Mouse (Mus musculus): ENCODE measurements around the gene Dis3l. TPM values are rescaled to one million over a fixed set of nuclear protein-coding genes. Genes with fewer than 3 reads are reported as not detected.
"Not testable (repeated sequence)": the region's sequence is repeated elsewhere in the genome, so short reads cannot be mapped to it uniquely, and the experiment has no call there.

Dis3l gene
- polyA plus RNA-seq, 1 experiment from 2014 or later = 24.6 TPM

DNA sequence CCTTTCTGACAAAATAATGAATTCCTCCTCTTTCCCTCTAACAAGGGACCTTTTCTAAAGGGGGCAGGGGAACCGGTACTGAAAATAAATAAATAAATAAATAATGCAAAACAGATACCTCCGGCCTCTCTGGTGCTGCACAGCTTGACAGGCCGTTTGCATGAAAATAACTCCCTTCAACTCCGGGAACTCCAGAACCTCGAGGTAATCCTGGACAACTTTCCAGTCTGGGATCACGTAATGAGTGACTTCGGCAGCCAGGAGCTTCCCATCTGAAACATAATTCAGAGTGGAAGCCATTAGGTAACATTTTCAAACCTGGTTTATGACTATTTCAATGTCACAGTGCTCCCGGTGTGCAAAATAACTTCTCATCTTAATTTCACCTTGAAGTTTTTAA, 1.7 kb downstream of the Dis3l start:
- ATAC-seq (ENCODE audit: low FRiP score, low TSS enrichment) = no peak

DNA sequence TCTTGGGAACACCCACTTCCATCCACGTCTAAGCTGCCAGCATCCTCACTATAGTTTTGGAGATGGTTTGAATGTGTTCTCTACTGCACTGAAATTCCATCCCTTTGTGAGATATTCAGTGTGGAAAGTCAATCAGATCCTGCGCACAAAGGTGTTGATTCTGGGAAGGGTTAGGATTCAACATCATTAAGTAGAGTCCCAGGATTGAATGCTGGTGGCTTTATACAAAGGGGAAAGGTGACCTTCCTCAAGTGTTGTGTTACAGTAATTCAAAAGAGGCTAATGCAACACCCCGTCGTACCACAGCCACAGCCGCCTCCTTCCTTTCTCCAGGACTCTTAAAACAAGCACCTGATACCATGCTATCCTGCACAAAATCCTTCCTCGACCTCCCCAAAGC, 5.3 kb downstream of the Dis3l start:
- peaks cover 3% of the 10 kb centered on the region; the same call in 1 of the 2 replicates for H3K4me1 ChIP-seq (ENCODE audit: control insufficient read depth, insufficient read depth, low read length)
- H3K36me3 ChIP-seq (ENCODE audit: control insufficient read depth, insufficient read depth, low read length) = peaks cover 11% of the 10 kb centered on the region; the same call in 1 of the 2 replicates
- H3K27ac ChIP-seq (ENCODE audit: low read depth, low read length) = no peak overlapping the region
- H3K4me2 ChIP-seq (replicated peaks; ENCODE audit: low read depth, low read length) = no peak overlapping the region
- H3K9me3 ChIP-seq (ENCODE audit: control insufficient read depth, low read length) = no peaks in the 10 kb centered on the region
- WGBS = 88% methylated on average over 6 of the region's 6 CpGs
- H3K27me3 ChIP-seq (ENCODE audit: control insufficient read depth, insufficient read depth, low read length) = no peaks in the 10 kb centered on the region
- no peak overlapping the region for H3K4me3 ChIP-seq (ENCODE audit: low read length)
- no peak for ATAC-seq (ENCODE audit: low FRiP score, low TSS enrichment)
- no peak overlapping the region for H3K9ac ChIP-seq (ENCODE audit: low read depth, low read length)

More for the DNA sequence above, 1.7 kb downstream of the Dis3l start:
- peak overlapping the region; percentile 62 for H3K4me2 ChIP-seq (replicated peaks; ENCODE audit: low read depth, low read length)
- peaks cover 3% of the 10 kb centered on the region; the same call in 1 of the 2 replicates for H3K4me1 ChIP-seq (ENCODE audit: control insufficient read depth, insufficient read depth, low read length)
- H3K36me3 ChIP-seq (ENCODE audit: control insufficient read depth, insufficient read depth, low read length) = peaks cover 11% of the 10 kb centered on the region; the same call in 1 of the 2 replicates
- no peaks in the 10 kb centered on the region for H3K9me3 ChIP-seq (ENCODE audit: control insufficient read depth, low read length)
- no peaks in the 10 kb centered on the region for H3K27me3 ChIP-seq (ENCODE audit: control insufficient read depth, insufficient read depth, low read length)
- no peak overlapping the region for H3K27ac ChIP-seq (ENCODE audit: low read depth, low read length)
- WGBS = 35% methylated on average over 8 of the region's 8 CpGs
- H3K9ac ChIP-seq (ENCODE audit: low read depth, low read length) = 0 out of 2 replicates have a peak overlapping the region, but pooled peaks have one; percentile 98
- H3K4me3 ChIP-seq (ENCODE audit: low read length) = peak overlapping the region; percentile 51; the same call in 1 of the 2 replicates

DNA sequence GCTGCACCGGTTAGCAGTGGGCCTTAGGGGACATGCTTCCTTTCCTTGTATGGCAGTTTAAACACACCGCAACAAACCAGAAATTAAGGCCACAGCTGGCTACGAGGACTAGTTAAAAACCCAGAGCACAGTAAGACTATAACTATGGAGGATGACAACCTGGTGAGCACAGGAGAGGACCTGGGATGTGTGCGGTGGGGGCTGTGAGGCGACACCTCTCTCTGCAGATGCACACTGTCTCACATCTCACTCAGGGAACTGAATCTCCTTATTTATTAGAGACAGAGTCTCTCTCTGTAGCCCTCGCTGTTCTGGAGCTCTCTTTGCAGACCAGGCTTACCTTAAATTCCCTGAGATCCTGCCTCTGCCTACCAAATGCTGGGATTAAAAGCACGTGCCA, 17.1 kb downstream of the Dis3l start:
- Histone ChIP-seq H3K27me3 (ENCODE audit: control insufficient read depth, insufficient read depth, low read length) (no peaks in the 10 kb centered on the region), H3K9me3 (ENCODE audit: control insufficient read depth, low read length) (no peaks in the 10 kb centered on the region), H3K4me2 (replicated peaks; ENCODE audit: low read depth, low read length) (no peak overlapping the region), H3K9ac (ENCODE audit: low read depth, low read length) (no peak overlapping the region), H3K36me3 (ENCODE audit: control insufficient read depth, insufficient read depth, low read length) (peaks cover 55% of the 10 kb centered on the region), H3K4me1 (ENCODE audit: control insufficient read depth, insufficient read depth, low read length) (no peaks in the 10 kb centered on the region), H3K27ac (ENCODE audit: low read depth, low read length) (no peak overlapping the region), H3K4me3 (ENCODE audit: low read length) (no peak overlapping the region)
- no peak for ATAC-seq (ENCODE audit: low FRiP score, low TSS enrichment)
- 96% methylated on average over 7 of the region's 7 CpGs for WGBS

DNA sequence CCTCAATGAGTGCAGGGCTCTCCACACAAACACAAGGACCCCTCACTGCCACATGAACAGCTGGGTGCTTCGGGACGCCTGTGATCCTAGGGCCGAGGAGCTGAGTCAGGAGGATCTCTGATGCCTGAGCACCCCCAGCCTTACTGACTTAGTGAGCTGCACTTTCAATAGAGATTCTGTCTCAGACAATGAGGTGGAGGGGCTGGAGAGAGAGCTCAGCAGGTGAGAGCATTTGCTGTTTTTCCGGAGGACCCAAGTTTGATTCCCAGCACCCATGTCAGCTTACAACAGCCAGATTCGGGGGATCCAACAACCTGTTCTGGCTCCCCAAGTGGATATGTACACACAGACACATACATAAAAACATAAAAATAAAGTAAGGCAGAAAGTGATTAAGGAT, 24.1 kb downstream of the Dis3l start:
- no peak for ATAC-seq (ENCODE audit: low FRiP score, low TSS enrichment)
- H3K27ac ChIP-seq (ENCODE audit: low read depth, low read length) = no peak overlapping the region
- H3K9ac ChIP-seq (ENCODE audit: low read depth, low read length) = no peak overlapping the region
- no peaks in the 10 kb centered on the region for H3K9me3 ChIP-seq (ENCODE audit: control insufficient read depth, low read length)
- H3K4me2 ChIP-seq (replicated peaks; ENCODE audit: low read depth, low read length) = no peak overlapping the region
- H3K27me3 ChIP-seq (ENCODE audit: control insufficient read depth, insufficient read depth, low read length) = no peaks in the 10 kb centered on the region
- peaks cover 56% of the 10 kb centered on the region for H3K36me3 ChIP-seq (ENCODE audit: control insufficient read depth, insufficient read depth, low read length)
- H3K4me3 ChIP-seq (ENCODE audit: low read length) = no peak overlapping the region
- H3K4me1 ChIP-seq (ENCODE audit: control insufficient read depth, insufficient read depth, low read length) = no peaks in the 10 kb centered on the region
- 97% methylated on average over 5 of the region's 5 CpGs for WGBS

DNA sequence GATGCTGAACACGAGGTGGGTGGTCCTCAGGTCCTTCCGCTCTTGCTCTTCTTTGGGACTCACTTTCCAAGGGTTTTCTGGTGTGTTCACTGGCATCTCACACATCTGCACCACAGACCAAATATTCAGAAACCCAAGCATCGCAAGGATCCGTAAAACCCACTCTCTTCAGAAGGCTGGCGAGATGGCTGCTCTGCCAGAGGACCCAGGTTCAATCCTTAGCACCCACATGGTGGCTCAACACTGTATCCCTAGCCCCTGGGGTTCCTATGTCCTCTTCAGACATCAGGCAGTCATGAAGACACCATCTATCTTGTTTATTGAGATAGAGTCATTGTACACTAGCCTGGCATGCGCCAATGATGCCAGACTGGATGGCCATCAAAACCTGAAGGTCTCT, 26.4 kb downstream of the Dis3l start:
- no peak for ATAC-seq (ENCODE audit: low FRiP score, low TSS enrichment)
- H3K36me3 ChIP-seq (ENCODE audit: control insufficient read depth, insufficient read depth, low read length) = peaks cover 42% of the 10 kb centered on the region
- 94% methylated on average over 6 of the region's 6 CpGs for WGBS
- no peak overlapping the region for H3K4me2 ChIP-seq (replicated peaks; ENCODE audit: low read depth, low read length)
- no peak overlapping the region for H3K27ac ChIP-seq (ENCODE audit: low read depth, low read length)
- no peak overlapping the region for H3K4me3 ChIP-seq (ENCODE audit: low read length)
- no peaks in the 10 kb centered on the region for H3K9me3 ChIP-seq (ENCODE audit: control insufficient read depth, low read length)
- no peaks in the 10 kb centered on the region for H3K27me3 ChIP-seq (ENCODE audit: control insufficient read depth, insufficient read depth, low read length)
- H3K4me1 ChIP-seq (ENCODE audit: control insufficient read depth, insufficient read depth, low read length) = no peaks in the 10 kb centered on the region
- H3K9ac ChIP-seq (ENCODE audit: low read depth, low read length) = no peak overlapping the region

DNA sequence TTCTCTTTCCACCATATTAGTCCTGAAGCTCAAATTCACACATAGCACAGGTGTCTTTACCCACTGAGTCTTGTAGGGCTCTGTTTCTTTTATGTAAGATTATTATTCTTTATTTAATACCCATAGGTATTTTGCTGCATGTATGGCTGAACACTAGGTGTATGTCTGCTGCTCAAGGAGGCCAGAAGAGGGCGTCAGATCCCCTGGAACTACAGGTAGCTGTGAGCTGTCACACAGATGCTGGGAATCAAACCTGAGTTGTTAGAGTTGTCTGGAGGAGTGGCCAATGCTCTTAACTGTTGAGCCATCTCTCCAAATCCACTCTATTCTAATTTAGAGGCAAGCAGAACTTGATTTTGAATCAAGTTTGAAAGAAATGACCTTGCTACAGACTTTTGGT, 29.0 kb downstream of the Dis3l start:
- Histone ChIP-seq H3K36me3 (ENCODE audit: control insufficient read depth, insufficient read depth, low read length) (peaks cover 45% of the 10 kb centered on the region), H3K9ac (ENCODE audit: low read depth, low read length) (no peak overlapping the region), H3K4me3 (ENCODE audit: low read length) (no peak overlapping the region), H3K27me3 (ENCODE audit: control insufficient read depth, insufficient read depth, low read length) (no peaks in the 10 kb centered on the region), H3K4me2 (replicated peaks; ENCODE audit: low read depth, low read length) (no peak overlapping the region), H3K4me1 (ENCODE audit: control insufficient read depth, insufficient read depth, low read length) (no peaks in the 10 kb centered on the region), H3K9me3 (ENCODE audit: control insufficient read depth, low read length) (no peaks in the 10 kb centered on the region), H3K27ac (ENCODE audit: low read depth, low read length) (no peak overlapping the region)
- no peak for ATAC-seq (ENCODE audit: low FRiP score, low TSS enrichment)
- 62% methylated on average over 1 of the region's 1 CpGs for WGBS

DNA sequence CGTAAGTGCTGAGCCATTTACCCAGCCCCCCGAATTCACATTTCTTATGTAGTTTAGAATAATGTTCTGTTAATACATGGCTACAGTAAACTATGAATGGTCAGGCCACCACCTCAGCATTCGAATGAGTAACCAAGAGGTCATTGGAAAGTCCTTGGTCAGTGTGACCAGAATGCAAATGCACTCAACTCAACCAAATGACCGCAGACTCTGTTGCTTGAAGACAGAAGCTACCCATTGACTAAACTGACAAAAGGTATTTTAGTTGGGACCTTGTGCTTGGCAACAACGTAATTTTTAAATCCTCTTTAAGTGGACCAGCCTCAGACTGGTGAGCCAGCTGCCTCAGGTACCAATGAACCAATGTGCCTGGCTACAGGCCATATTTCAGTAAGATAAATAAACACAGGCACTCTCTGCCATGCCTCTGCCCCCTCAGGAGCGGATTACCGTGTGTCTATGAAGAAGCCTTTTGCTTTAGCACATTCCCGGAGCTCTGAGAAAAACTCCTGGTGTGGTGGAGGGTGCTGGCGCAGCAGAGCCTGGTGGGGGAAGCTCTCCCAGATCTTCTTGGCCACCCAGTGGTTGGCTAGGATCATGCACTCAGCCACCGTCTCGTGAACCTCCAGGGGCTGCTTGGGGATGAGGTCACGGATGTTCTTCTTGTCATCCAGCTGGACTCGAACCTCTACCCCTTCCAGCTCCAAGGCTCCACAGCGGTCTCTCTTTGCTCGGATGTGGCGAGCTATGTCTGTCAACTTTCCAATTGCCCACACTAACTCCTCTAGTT, 29.9 kb downstream of the Dis3l start:
- Histone ChIP-seq H3K36me3 (ENCODE audit: control insufficient read depth, insufficient read depth, low read length) (peaks cover 48% of the 10 kb centered on the region), H3K27me3 (ENCODE audit: control insufficient read depth, insufficient read depth, low read length) (no peaks in the 10 kb centered on the region), H3K4me3 (ENCODE audit: low read length) (no peak overlapping the region), H3K9ac (ENCODE audit: low read depth, low read length) (no peak overlapping the region), H3K9me3 (ENCODE audit: control insufficient read depth, low read length) (no peaks in the 10 kb centered on the region), H3K27ac (ENCODE audit: low read depth, low read length) (no peak overlapping the region), H3K4me2 (replicated peaks; ENCODE audit: low read depth, low read length) (no peak overlapping the region), H3K4me1 (ENCODE audit: control insufficient read depth, insufficient read depth, low read length) (no peaks in the 10 kb centered on the region)
- no peak for ATAC-seq (ENCODE audit: low FRiP score, low TSS enrichment)
- 71% methylated on average over 16 of the region's 16 CpGs for WGBS

DNA sequence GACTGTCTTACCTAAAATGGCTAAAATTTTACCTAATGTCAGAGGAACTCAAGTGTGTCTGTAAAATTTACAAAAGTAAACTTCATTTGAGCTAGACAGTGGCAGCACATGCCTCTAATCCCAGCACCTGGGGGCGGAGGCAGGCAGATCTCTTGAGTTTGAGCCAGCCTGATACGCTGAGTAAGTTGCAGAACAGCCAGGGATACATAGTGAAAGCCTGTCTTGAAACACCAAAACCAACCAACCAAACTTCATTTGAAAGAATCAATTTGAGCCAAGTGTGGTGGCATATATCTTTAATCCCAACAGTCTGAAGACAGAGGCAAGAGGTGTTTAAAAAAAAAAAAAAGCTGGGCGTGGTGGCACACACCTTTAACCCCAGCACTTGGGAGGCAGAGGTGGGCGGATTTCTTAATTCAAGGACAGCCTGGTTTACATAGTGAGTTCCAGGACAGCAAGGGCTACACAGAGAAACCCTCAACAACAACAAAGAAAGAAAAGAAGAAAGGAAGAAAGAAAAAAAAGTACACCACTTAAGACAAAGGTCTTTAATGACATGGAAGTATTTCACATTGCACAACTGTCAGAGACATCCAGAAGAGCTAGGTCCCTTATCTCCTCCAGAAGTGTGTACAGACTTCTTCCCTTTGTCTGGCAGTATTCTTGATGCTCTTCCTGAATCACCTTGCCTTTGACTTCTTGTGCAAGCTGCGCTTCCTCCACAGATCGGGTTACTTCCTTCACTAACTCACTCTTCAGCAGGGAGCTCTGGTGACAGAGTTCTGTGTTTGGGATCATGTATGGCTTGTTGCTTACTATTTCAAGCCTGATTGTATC, 34.4 kb downstream of the Dis3l start:
- Histone ChIP-seq H3K27ac (ENCODE audit: low read depth, low read length) (no peak overlapping the region), H3K9me3 (ENCODE audit: control insufficient read depth, low read length) (no peaks in the 10 kb centered on the region), H3K36me3 (ENCODE audit: control insufficient read depth, insufficient read depth, low read length) (peaks cover 68% of the 10 kb centered on the region), H3K4me2 (replicated peaks; ENCODE audit: low read depth, low read length) (no peak overlapping the region), H3K4me3 (ENCODE audit: low read length) (no peak overlapping the region), H3K27me3 (ENCODE audit: control insufficient read depth, insufficient read depth, low read length) (no peaks in the 10 kb centered on the region), H3K4me1 (ENCODE audit: control insufficient read depth, insufficient read depth, low read length) (no peaks in the 10 kb centered on the region), H3K9ac (ENCODE audit: low read depth, low read length) (no peak overlapping the region)
- ATAC-seq (ENCODE audit: low FRiP score, low TSS enrichment) = no peak
- 72% methylated on average over 6 of the region's 6 CpGs for WGBS

DNA sequence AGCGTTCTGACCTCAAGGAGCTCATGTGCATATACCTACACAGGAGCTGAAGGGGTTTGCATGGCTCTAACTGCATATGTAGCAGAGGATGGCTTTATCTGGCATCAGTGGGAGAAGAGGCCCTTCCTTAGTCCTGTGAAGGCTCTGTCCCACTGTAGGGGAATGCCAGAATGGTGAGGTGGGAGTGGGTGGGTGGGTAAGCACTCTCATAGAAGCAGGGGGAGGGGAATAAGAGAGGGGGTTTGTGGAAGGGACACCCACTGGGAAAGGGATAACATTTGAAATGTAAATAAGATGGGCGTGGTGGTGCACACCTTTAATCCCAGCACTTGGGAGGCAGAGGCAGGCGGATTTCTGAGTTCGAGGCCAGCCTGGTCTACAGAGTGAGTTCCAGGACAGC, 38.0 kb downstream of the Dis3l start:
- not testable (repeated sequence) for H3K27ac ChIP-seq (ENCODE audit: low read depth, low read length); H3K4me1 ChIP-seq (ENCODE audit: control insufficient read depth, insufficient read depth, low read length); H3K4me3 ChIP-seq (ENCODE audit: low read length); H3K9ac ChIP-seq (ENCODE audit: low read depth, low read length); ATAC-seq (ENCODE audit: low FRiP score, low TSS enrichment); H3K4me2 ChIP-seq (replicated peaks; ENCODE audit: low read depth, low read length); H3K27me3 ChIP-seq (ENCODE audit: control insufficient read depth, insufficient read depth, low read length); H3K9me3 ChIP-seq (ENCODE audit: control insufficient read depth, low read length)
- peaks cover 86% of the 10 kb centered on the region for H3K36me3 ChIP-seq (ENCODE audit: control insufficient read depth, insufficient read depth, low read length)
- 87% methylated on average over 4 of the region's 4 CpGs for WGBS
